ENCODE assay signal across 22 mouse cellular contexts in genomic region chr12:72012126-72012525, GRCm38 (mm10). TPM values are rescaled to one million over a fixed set of nuclear protein-coding genes. Genes with fewer than 3 reads are reported as not detected.
"Had no signal": no experiment of that assay in that cellular context is flagged by ENCODE, and none has a peak within 500 bp of the region (broad histone marks: within the 10 kb centered on the region; RNA-seq: fewer than 3 reads in every experiment).

No protein-coding gene starts in this region.

- H3K4me1 ChIP-seq: liver, embryonic 12.5 days; liver, embryonic 15.5 days; midbrain, embryonic 12.5 days had no signal

- H3K9ac ChIP-seq: kidney, embryonic 15.5 days; limb, embryonic 13.5 days; liver, embryonic 12.5 days; liver, embryonic 15.5 days; lung, embryonic 15.5 days; midbrain, embryonic 12.5 days had no signal

- H3K4me3 ChIP-seq: kidney, embryonic 15.5 days; limb, embryonic 10.5 days; limb, embryonic 13.5 days; liver, embryonic 12.5 days; liver, embryonic 15.5 days; lung, embryonic 15.5 days; midbrain, embryonic 12.5 days had no signal

- H3K27ac ChIP-seq: kidney, embryonic 15.5 days; limb, embryonic 10.5 days; limb, embryonic 13.5 days; liver, embryonic 12.5 days; liver, embryonic 15.5 days; lung, embryonic 15.5 days; macrophage; midbrain, embryonic 12.5 days; stomach, postnatal 0 days had no signal

- H3K27me3 ChIP-seq: kidney, embryonic 15.5 days; limb, embryonic 13.5 days; liver, embryonic 12.5 days; liver, embryonic 15.5 days; lung, embryonic 15.5 days; midbrain, embryonic 12.5 days had no signal

- H3K4me2 ChIP-seq: kidney, embryonic 15.5 days; limb, embryonic 13.5 days; liver, embryonic 12.5 days; liver, embryonic 15.5 days; lung, embryonic 15.5 days; midbrain, embryonic 12.5 days had no signal

- DNase-seq: kidney, adult 8-10 months; kidney, postnatal 14 days; kidney, postnatal 4 days; layer of hippocampus, postnatal 36 days; liver; lung, adult 18-20 months; lung, postnatal 14 days; right cerebral cortex, adult 18-20 months; right cerebral cortex, postnatal 14 days; right cerebral cortex, postnatal 4 days; thymus, adult 2 months; thymus, postnatal 14 days; thymus, postnatal 4 days had no signal

- H3K36me3 ChIP-seq: kidney, embryonic 15.5 days; limb, embryonic 10.5 days; limb, embryonic 13.5 days; liver, embryonic 12.5 days; liver, embryonic 15.5 days; lung, embryonic 15.5 days; midbrain, embryonic 12.5 days had no signal

- H3K9me3 ChIP-seq: kidney, embryonic 15.5 days; limb, embryonic 10.5 days; limb, embryonic 13.5 days; liver, embryonic 12.5 days; liver, embryonic 15.5 days; lung, embryonic 15.5 days; midbrain, embryonic 12.5 days had no signal

- ATAC-seq: liver, embryonic 12.5 days had no signal

RNA-seq across cellular contexts. Expression of gene Gpr135, which starts 58.8 kb away (rescaled TPM):
- polyA plus RNA-seq: macrophage had no signal
